Mouse (Mus musculus) thymus, adult 2 months (tissue): ENCODE measurements at regions not wholly inside any gene's neighbourhood (a gene's known extent, or its start where the extent isn't known, plus 50 kb on each side); places are given as distances from the start of the nearest gene placed in this dataset.

ENCODE experiments used
- CTCF ChIP-seq: fragments of 200-500 bp; IDR thresholded peaks from 2 replicates; pipeline ENCODE4 v1.5.1; 2012; ENCODE audit warnings: mild to moderate bottlenecking, control low read depth, low read length, moderate library complexity, borderline replicate concordance; ENCODE audit not compliant: control insufficient read depth, poor library complexity, insufficient read depth; ENCODE audit errors: extremely low read depth
- POLR2A ChIP-seq: fragments of 200-500 bp; IDR thresholded peaks from 2 replicates; pipeline ENCODE4 v1.6.1; 2012; ENCODE audit warnings: mild to moderate bottlenecking, low read length, control low read depth, moderate library complexity; ENCODE audit not compliant: control insufficient read depth, poor library complexity, insufficient read depth; ENCODE audit errors: extremely low read depth

DNA sequence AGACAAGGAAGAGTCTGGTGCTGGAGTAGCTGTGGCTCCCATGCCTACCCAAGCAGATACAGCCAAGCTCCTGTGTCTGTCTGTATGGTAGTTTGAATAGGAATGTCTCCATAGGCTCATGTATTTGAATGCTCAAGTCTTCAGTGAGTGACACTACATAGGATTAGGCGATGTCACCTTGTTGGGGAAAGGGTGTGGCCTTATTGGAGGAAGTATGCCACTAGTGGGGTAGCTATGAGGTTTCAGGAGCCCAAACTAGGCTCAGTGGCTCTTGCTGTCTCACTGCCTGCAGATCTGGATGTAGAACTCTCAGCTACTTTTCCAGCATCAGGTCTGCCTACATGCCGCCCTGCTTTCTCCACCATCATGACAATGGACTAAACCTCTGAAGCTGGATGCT lies 62.3 kb upstream of the Arhgap28 start:
- TF ChIP-seq CTCF = no peak
- TF ChIP-seq POLR2A = no peak
